Mouse (Mus musculus) heart, adult 2 months (tissue): ENCODE results near the gene Rnf144a.

Source experiments
- CTCF ChIP-seq: fragments of 200-600 bp; IDR thresholded peaks from 2 replicates; pipeline ENCODE4 v1.8.1; 2022; ENCODE audit warnings: antibody characterized with exemption, mild to moderate bottlenecking, moderate library complexity
- EP300 ChIP-seq: fragments of 200-500 bp; IDR thresholded peaks from 2 replicates; pipeline ENCODE4 v1.6.1; 2011; ENCODE audit warnings: low read depth, low read length, control low read depth; ENCODE audit not compliant: insufficient read depth
- POLR2A ChIP-seq: fragments of 200-500 bp; IDR thresholded peaks from 2 replicates; pipeline ENCODE4 v1.6.1; 2011; ENCODE audit warnings: mild to moderate bottlenecking, low read depth, low read length, control low read depth; ENCODE audit not compliant: insufficient read depth

DNA sequence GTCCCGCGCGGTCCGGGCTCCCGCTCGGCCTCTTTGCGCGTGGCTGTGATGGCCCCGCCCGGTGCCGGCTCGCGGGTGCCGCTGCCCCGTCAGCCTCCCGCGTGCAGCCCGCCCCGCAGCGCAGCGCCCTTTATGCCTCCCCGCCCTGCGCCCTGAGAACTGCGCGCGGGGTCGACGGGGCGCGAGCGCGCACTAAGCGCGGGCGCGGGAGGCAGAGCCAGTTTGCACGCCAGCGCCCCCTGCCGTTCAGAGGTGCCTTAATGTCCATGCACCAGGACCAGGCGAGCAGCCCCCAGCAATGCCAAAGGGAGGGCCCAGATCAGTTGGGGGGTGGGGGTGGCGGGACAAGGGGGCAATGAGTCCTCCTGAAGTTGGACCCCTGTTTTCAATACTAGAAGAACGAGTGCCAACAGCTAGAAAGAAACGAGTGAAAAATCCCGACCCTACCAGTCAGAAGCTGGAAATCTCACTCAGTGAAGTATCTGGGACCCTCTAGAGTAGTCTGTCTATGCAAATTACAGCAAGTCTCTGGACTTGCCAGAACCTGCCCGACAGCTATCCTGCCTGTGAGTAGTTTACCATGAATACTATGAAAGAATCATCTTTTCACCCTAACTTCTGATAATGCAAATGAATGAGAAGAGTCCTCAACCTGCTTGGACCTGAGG is at the start of gene Rnf144a:
- peak; percentile 76 for TF ChIP-seq CTCF
- 0 out of 2 replicates have a peak, but pooled peaks have one; percentile 45 for TF ChIP-seq EP300
- peak; percentile 26; the same call in 1 of the 2 replicates for TF ChIP-seq POLR2A
